Mouse (Mus musculus): Measurements from ENCODE around the gene Kif5a.
"Not testable (repeated sequence)": the region's sequence is repeated elsewhere in the genome, so short reads cannot be mapped to it uniquely, and the experiment has no call there.

Gene Kif5a

GRCm38 (mm10) chr10:127193011-127193410 lies 70.1 kb downstream of the Kif5a start:
- DNase-seq (ENCODE audit: low spot score in 2 of 2) = no peak

GRCm38 (mm10) chr10:127192057-127192328 lies 71.2 kb downstream of the Kif5a start:
- DNase-seq (ENCODE audit: low spot score in 2 of 2) = not testable (repeated sequence)

GRCm38 (mm10) chr10:127191191-127192056 lies 71.7 kb downstream of the Kif5a start:
- DNase-seq (ENCODE audit: low spot score in 2 of 2) = no peak

GRCm38 (mm10) chr10:127190398-127191190 lies 72.6 kb downstream of the Kif5a start:
- no peak for DNase-seq (ENCODE audit: low spot score in 2 of 2)

- DNase-seq (ENCODE audit: low spot score in 2 of 2) = no peak
Measured at GRCm38 (mm10) chr10:127189651-127190381, 73.3 kb downstream of the Kif5a start, which contains the start of gene Arhgef25. TSS of gene Arhgef25 (minus strand) at chr10:127190083.

GRCm38 (mm10) chr10:127189116-127189650 lies 74.0 kb downstream of the Kif5a start:
- peak in 1 of 2 experiments; percentile 41 for DNase-seq (ENCODE audit: low spot score in 2 of 2)

- peak in 1 of 2 experiments; percentile 53 for DNase-seq (ENCODE audit: low spot score in 2 of 2)
Measured at GRCm38 (mm10) chr10:127188465-127189115, 74.6 kb downstream of the Kif5a start.

GRCm38 (mm10) chr10:127188079-127188453 lies 75.1 kb downstream of the Kif5a start:
- no peak for DNase-seq (ENCODE audit: low spot score in 2 of 2)

GRCm38 (mm10) chr10:127187371-127188078 lies 75.6 kb downstream of the Kif5a start:
- peak; percentile 74 to 85 for DNase-seq (ENCODE audit: low spot score in 2 of 2)

- DNase-seq (ENCODE audit: low spot score in 2 of 2) = no peak
Measured at GRCm38 (mm10) chr10:127186451-127186850, 76.7 kb downstream of the Kif5a start.

GRCm38 (mm10) chr10:127185506-127185905 lies 77.6 kb downstream of the Kif5a start:
- no peak for DNase-seq (ENCODE audit: low spot score in 2 of 2)

GRCm38 (mm10) chr10:127185101-127185500 lies 78.0 kb downstream of the Kif5a start:
- no peak for DNase-seq (ENCODE audit: low spot score in 2 of 2)

- no peak for DNase-seq (ENCODE audit: low spot score in 2 of 2)
Measured at GRCm38 (mm10) chr10:127183759-127184158, 79.4 kb downstream of the Kif5a start.

- DNase-seq (ENCODE audit: low spot score in 2 of 2) = no peak
Measured at GRCm38 (mm10) chr10:127182624-127183023, 80.5 kb downstream of the Kif5a start.

- no peak for DNase-seq (ENCODE audit: low spot score in 2 of 2)
Measured at GRCm38 (mm10) chr10:127181566-127181965, 81.6 kb downstream of the Kif5a start.

GRCm38 (mm10) chr10:127180695-127181047 lies 82.5 kb downstream of the Kif5a start:
- DNase-seq (ENCODE audit: low spot score in 2 of 2) = no peak

GRCm38 (mm10) chr10:127179871-127180694 lies 83.1 kb downstream of the Kif5a start, which contains the start of gene Slc26a10:
TSS of gene Slc26a10 (minus strand) at chr10:127180645.
- DNase-seq (ENCODE audit: low spot score in 2 of 2) = no peak

- peak in 1 of 2 experiments; percentile 11 for DNase-seq (ENCODE audit: low spot score in 2 of 2)
Measured at GRCm38 (mm10) chr10:127178286-127179027, 84.7 kb downstream of the Kif5a start.

- peak; percentile 71 to 81 for DNase-seq (ENCODE audit: low spot score in 2 of 2)
Measured at GRCm38 (mm10) chr10:127177719-127178118, 85.4 kb downstream of the Kif5a start.

Data from frontal cortex, postnatal 36 days (tissue).